Mouse (Mus musculus) CH12.LX (cell line): ENCODE data around the gene Tmem237.

ENCODE experiments used
- CTCF ChIP-seq, 2 experiments: IDR thresholded peaks in 1 of 2; conservative IDR thresholded peaks in 1 of 2; 2 replicates each; pipeline ENCODE4 v1.5.1; 2011 to 2012; ENCODE audit warnings: low read depth in 2 of 2, low read length in 2 of 2, improper control_type of control experiment in 1 of 2, inconsistent platforms in 1 of 2, mild to moderate bottlenecking in 1 of 2, moderate library complexity in 1 of 2
- NELFE ChIP-seq: IDR thresholded peaks from 2 replicates; pipeline ENCODE4 v1.6.1; 2011; ENCODE audit warnings: low read depth, low read length, improper control_type of control experiment
- POLR2A ChIP-seq: IDR thresholded peaks from 2 replicates; pipeline ENCODE4 v1.6.1; 2011; ENCODE audit warnings: low read depth, mild to moderate bottlenecking, improper control_type of control experiment, low read length

DNA sequence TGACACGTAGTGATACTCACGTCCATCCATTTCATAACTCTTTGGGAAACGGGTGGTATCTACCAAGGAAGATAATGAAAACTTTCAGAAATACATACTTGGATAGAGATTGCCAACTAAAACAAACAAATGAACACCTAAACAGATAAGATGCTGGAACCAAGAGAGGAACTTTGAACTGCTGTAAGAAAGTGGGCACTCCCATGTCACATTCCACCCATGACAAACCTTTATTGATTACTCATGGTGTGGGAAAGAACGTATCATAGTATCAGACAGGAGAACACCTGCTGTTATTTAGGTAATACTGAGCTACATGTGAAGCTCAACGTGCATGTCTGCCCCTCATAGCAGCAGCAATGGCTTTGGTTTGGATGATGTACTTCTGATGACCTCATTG is 5.3 kb upstream of the Tmem237 start:
- TF ChIP-seq CTCF (conservative IDR thresholded peaks at IDR 0.05 in 1 of 2, IDR thresholded peaks at IDR 0.05 in 1 of 2; ENCODE audit: low read depth in 2 of 2, low read length in 2 of 2) (no peak), NELFE (no peak), POLR2A (no peak)
